Mouse (Mus musculus) heart, postnatal 10 days (tissue): ENCODE data around the gene Poldip3. TPM values are rescaled to one million over a fixed set of nuclear protein-coding genes. Genes with fewer than 3 reads are reported as not detected.

Experiments used
- DNase-seq, 2 experiments: peaks; one replicate each; pipeline ENCODE4 v3.0.0; 2021
- intact Hi-C: fragments of 180-260 bp; cut with DNase I; formaldehyde crosslinking; loops from one replicate; pipeline ENCODE4 v1.15.1; 2025
- total RNA-seq, 2 experiments: library from RNA; stranded (reverse); gene quantifications; 2 replicates each; pipeline ENCODE4 v1.2.3; 2021

The Poldip3 gene
- total RNA-seq, result 10 to 100 TPM; 45.7 to 47.3 TPM

- peak; percentile 98 to 99 for DNase-seq
- intact Hi-C loops, result loop anchor here (2.0 kb wide), 1 partner anchor 25 kb away; no protein-coding TSS in a partner anchor
Observed at GRCm38 (mm10) chr15:83149196-83150072, at the start of gene Poldip3. TSS of gene Poldip3 (minus strand) at chr15:83149384.

GRCm38 (mm10) chr15:83193413-83193812 is 44.2 kb upstream of the Poldip3 start:
- intact Hi-C loops, result no loop called here
- DNase-seq, result no peak

DNA sequence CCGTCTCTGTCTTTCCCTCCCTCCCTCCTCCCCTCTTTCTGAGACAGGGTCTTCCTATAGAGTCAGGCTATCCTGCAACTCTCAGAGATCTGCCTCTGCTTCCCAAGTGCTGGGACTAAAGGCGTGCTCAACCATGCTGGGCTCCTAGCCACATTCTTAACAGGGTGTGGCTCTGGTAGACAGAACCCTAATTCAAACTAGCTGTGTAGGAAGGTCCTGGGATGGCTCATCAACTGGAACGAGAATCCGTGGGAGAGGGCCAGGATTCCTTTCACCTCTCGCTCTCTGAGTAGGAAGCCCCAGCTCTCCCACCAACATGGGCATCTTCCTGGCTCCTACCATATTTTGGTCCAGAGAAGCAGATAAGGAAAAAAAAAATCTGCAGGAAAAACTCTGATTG is 33.2 kb upstream of the Poldip3 start:
- intact Hi-C loops, result no loop called here
- DNase-seq, result no peak

DNA sequence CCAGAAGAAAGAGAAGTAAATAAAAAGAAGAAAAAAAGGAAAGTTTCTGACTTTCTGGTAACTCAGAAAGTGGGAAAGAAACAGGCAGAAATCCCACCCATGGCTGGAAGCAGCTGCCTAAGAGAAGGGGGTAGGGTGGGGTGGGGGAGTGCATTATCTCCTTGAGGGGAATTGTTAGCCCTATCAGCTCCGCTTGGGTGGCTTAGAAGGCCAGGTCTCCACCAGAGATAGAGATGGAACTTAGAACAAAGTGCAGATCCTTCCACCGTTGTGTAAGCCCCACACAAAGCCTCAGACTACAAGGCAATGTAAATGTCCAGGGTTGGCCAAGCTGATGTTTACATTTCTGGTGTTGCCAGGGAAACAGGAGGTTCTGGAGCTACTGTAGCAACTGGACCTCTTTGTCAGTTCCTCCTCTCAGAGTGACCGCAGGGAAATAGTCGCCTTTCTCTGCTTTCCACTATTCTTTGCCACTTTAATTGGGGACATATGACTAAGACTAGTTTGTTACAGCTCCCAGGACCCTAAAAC is 32.7 kb upstream of the Poldip3 start:
- no peak for DNase-seq
- intact Hi-C loops, result no loop called here

DNA sequence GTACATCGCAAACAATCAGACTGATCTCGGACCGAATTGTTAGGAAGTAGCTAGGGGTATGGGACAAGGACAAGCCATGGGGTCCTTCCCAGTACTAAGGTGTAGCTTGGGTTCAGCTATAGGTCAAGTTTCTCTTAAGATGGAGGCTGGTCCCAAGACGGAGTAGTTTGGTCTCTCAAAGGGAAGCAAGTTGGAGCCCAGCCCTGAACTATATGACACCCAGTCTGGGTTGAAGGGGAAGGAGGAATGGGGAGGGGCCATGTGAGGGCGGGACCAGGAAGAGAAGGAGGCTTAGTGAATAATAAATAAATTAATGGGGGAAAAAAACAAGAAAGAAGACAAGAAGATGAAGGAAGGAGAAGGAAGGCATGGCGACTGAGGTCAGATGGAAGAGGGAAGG is 30.8 kb upstream of the Poldip3 start:
- intact Hi-C loops, result no loop called here

DNA sequence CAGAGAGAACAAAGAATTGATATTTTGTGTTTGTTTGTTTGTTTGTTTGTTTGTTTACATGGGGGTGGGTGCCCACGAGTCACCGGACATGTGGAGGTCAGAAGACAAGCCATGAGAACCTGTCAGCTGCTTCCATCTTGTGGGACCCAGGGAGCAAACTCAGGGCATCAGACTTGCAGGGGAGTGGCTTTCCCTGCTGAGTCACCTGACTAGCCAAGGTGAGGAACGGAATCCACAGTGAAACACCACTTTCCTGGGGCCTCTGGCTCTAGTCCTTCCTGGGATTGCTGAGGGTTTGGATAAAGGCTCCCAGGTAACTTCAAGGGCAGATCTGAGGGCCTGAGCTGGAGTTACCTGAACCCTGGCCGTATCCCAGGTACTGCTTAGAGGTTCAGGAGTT is 27.5 kb upstream of the Poldip3 start:
- intact Hi-C loops, result no loop called here
- no peak for DNase-seq

More for the DNA sequence above, 30.8 kb upstream of the Poldip3 start:
- DNase-seq, result no peak

DNA sequence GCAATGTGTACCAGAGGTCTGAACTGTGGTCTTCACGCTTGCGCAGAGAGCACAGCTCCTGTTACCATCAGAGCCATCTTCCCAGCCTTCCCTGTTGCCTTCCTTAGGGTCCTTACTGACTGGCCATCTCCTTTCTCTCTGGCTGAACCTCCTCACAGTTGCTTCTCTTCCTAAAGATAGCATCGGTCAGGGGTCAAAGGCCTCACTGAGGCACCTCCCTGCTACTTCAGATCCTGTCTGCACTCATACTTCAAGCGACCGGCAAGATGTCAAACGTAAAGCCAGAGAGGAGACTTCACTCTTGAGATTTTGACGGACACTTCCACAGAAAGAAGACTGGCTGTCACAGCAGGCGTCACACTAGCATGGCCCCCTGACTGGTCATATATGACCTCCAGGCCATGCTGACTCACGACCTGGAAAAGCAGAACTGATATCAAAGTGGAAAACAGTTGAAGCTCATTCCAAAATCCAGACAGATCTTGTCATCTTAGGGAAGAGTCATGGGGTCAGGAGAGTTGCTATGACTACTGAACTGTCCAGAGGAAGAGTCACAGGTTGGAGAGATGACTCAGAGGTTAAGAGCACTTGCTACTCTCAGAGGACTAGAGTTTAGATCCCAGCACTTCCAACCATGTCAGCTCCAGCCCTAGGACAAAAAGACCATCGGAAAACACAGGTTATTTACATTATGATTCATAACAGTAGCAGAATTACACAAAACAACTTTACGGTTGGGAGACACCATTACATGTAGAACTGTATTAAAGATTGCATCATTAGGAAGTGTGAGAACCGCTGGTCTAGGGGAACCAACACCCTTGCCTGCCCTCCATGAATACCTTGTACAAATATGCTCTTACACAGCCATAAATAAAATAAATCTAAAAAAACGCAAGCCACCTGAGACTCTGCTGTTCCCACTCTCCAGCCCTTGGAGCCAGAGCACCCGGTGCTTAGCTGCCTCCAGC is 25.0 kb upstream of the Poldip3 start:
- no peak for DNase-seq
- intact Hi-C loops, result loop anchor here (5.0 kb wide), 1 partner anchor 33 kb away; no protein-coding TSS in a partner anchor

GRCm38 (mm10) chr15:83172492-83173429 is 23.6 kb upstream of the Poldip3 start, which contains the start of gene Cyb5r3:
TSS of gene Cyb5r3 (minus strand) at chr15:83172592.
- intact Hi-C loops, result loop anchor here (1.0 to 5.0 kb wide), 2 partner anchors 15 to 35 kb away; no protein-coding TSS in a partner anchor
- DNase-seq, result no peak

GRCm38 (mm10) chr15:83171712-83172481 is 22.7 kb upstream of the Poldip3 start:
- peak; percentile 97 for DNase-seq
- intact Hi-C loops, result loop anchor here (1.0 to 5.0 kb wide), 2 partner anchors 15 to 35 kb away; no protein-coding TSS in a partner anchor

- intact Hi-C loops, result loop anchor here (5.0 kb wide), 1 partner anchor 36 kb away; no protein-coding TSS in a partner anchor
- DNase-seq, result peak in 1 of 2 experiments; percentile 42
Observed at GRCm38 (mm10) chr15:83170956-83171659, 21.9 kb upstream of the Poldip3 start.

GRCm38 (mm10) chr15:83169772-83170722 is 20.9 kb upstream of the Poldip3 start:
- intact Hi-C loops, result loop anchor here (5.0 kb wide), 1 partner anchor 37 kb away; no protein-coding TSS in a partner anchor
- peak; percentile 50 to 66 for DNase-seq

- intact Hi-C loops, result no loop called here
- DNase-seq, result no peak
Observed at GRCm38 (mm10) chr15:83168875-83169771, 19.9 kb upstream of the Poldip3 start.

- DNase-seq, result no peak
Observed at GRCm38 (mm10) chr15:83168311-83168710, 19.1 kb upstream of the Poldip3 start.

DNA sequence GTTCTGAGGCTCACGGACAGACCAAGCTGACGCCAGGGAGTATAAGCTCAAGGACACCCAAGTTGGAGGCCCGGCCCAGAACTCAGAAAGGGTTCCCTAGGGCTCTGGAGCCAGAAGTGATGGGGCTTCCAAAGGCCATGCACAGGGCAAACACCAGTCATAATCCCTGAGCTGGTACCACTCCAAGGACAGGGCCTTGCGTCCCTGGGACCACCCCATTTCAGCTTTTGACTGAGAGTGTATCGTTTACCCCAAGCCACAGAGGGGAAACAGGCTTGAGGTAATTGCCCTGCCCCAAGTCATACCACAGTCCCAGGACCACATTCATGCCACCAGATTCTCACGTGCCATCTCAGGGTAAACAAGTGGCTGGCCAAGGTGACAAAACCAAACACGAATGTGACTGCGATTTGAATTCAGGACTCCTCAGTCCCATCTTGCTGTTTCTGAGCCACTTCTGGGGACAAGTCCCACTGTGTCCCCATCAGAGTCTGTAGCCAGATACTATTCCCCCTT is 18.4 kb upstream of the Poldip3 start:
- no peak for DNase-seq
- intact Hi-C loops, result no loop called here

More at GRCm38 (mm10) chr15:83168311-83168710, 19.1 kb upstream of the Poldip3 start:
- intact Hi-C loops, result no loop called here

GRCm38 (mm10) chr15:83167126-83167525 is 17.9 kb upstream of the Poldip3 start:
- intact Hi-C loops, result no loop called here
- DNase-seq, result no peak
